Mouse (Mus musculus) gastrocnemius, adult 18-20 months (tissue): Measurements from ENCODE around the gene Scube3. TPM values are rescaled to one million over a fixed set of nuclear protein-coding genes. Genes with fewer than 3 reads are reported as not detected.

ENCODE experiments used
- DNase-seq: peaks from one replicate; pipeline ENCODE4 v3.0.0; 2021; ENCODE audit warnings: low spot score
- total RNA-seq, 2 experiments: library from RNA; stranded (reverse); gene quantifications; 2 replicates each; pipeline ENCODE4 v1.2.3; 2021

Gene Scube3
- total RNA-seq, 2 experiments from 2014 or later, result 0.16 to 0.26 TPM

- no peak for DNase-seq
Observed at GRCm38 (mm10) chr17:28131156-28131555, 10.8 kb upstream of the Scube3 start.

- DNase-seq, result peak; percentile 49
Observed at GRCm38 (mm10) chr17:28133193-28133592, 8.7 kb upstream of the Scube3 start.

GRCm38 (mm10) chr17:28135496-28135895 is 6.4 kb upstream of the Scube3 start:
- no peak for DNase-seq

- no peak for DNase-seq
Observed at GRCm38 (mm10) chr17:28136266-28136665, 5.7 kb upstream of the Scube3 start.

- DNase-seq, result no peak
Observed at GRCm38 (mm10) chr17:28138013-28138412, 3.9 kb upstream of the Scube3 start.

GRCm38 (mm10) chr17:28138685-28139084 is 3.3 kb upstream of the Scube3 start:
- DNase-seq, result no peak

- no peak for DNase-seq
Observed at GRCm38 (mm10) chr17:28140431-28141204, 1.3 kb upstream of the Scube3 start.

- no peak for DNase-seq
Observed at GRCm38 (mm10) chr17:28141205-28141650, 713 bp upstream of the Scube3 start.

GRCm38 (mm10) chr17:28142700-28143610 is 1.0 kb downstream of the Scube3 start:
- no peak for DNase-seq

- DNase-seq, result no peak
Observed at GRCm38 (mm10) chr17:28143751-28144150, 1.8 kb downstream of the Scube3 start.

GRCm38 (mm10) chr17:28144241-28144640 is 2.3 kb downstream of the Scube3 start:
- no peak for DNase-seq

GRCm38 (mm10) chr17:28148288-28148687 is 6.3 kb downstream of the Scube3 start:
- no peak for DNase-seq

GRCm38 (mm10) chr17:28149734-28150133 is 7.8 kb downstream of the Scube3 start:
- no peak for DNase-seq

GRCm38 (mm10) chr17:28150456-28150855 is 8.5 kb downstream of the Scube3 start:
- no peak for DNase-seq

- no peak for DNase-seq
Observed at GRCm38 (mm10) chr17:28153095-28153494, 11.2 kb downstream of the Scube3 start.

- DNase-seq, result no peak
Observed at GRCm38 (mm10) chr17:28154970-28155369, 13.0 kb downstream of the Scube3 start.

- no peak for DNase-seq
Observed at GRCm38 (mm10) chr17:28160361-28160760, 18.4 kb downstream of the Scube3 start.

- DNase-seq, result no peak
Observed at GRCm38 (mm10) chr17:28161310-28161881, 19.5 kb downstream of the Scube3 start.

- peak; percentile 74 for DNase-seq
Observed at GRCm38 (mm10) chr17:28163666-28164065, 21.7 kb downstream of the Scube3 start.

GRCm38 (mm10) chr17:28170460-28171305 is 28.7 kb downstream of the Scube3 start:
- no peak for DNase-seq

GRCm38 (mm10) chr17:28172690-28173089 is 30.7 kb downstream of the Scube3 start:
- no peak for DNase-seq
